Mouse (Mus musculus) stomach, embryonic 15.5 days (tissue): Measurements from ENCODE around the gene Slc15a5. TPM values are rescaled to one million over a fixed set of nuclear protein-coding genes. Genes with fewer than 3 reads are reported as not detected.

Experiments
- ATAC-seq: fragments of 200-750 bp; cut with Nextera tagmentation; 2 replicates; pipeline ENCODE4 v1.8.0; 2017; ENCODE audit warnings: low read depth, moderate number of reproducible peaks, moderate TSS enrichment; ENCODE audit not compliant: insufficient read depth, low FRiP score
- H3K27ac ChIP-seq: fragments of 300-500 bp; sonication (generic); 2 replicates; pipeline ENCODE4 v1.5.1; 2015; ENCODE audit warnings: mild to moderate bottlenecking, inconsistent platforms
- H3K27me3 ChIP-seq: fragments of 300-500 bp; sonication (generic); replicated peaks from 2 replicates; pipeline ENCODE4 v1.6.1; 2015; ENCODE audit warnings: inconsistent platforms
- H3K36me3 ChIP-seq: fragments of 300-500 bp; sonication (generic); 2 replicates; pipeline ENCODE4 v1.6.1; 2015; ENCODE audit warnings: inconsistent platforms
- H3K4me1 ChIP-seq: fragments of 300-500 bp; sonication (generic); 2 replicates; pipeline ENCODE4 v1.6.1; 2015; ENCODE audit warnings: inconsistent platforms
- H3K4me2 ChIP-seq: fragments of 300-500 bp; sonication (generic); 2 replicates; pipeline ENCODE4 v1.6.1; 2015; ENCODE audit warnings: mild to moderate bottlenecking, inconsistent platforms
- H3K4me3 ChIP-seq: fragments of 300-500 bp; sonication (generic); replicated peaks from 2 replicates; pipeline ENCODE4 v1.5.1; 2015; ENCODE audit warnings: inconsistent platforms
- H3K9ac ChIP-seq: fragments of 300-500 bp; sonication (generic); 2 replicates; pipeline ENCODE4 v1.6.1; 2015; ENCODE audit warnings: inconsistent platforms
- H3K9me3 ChIP-seq: fragments of 300-500 bp; sonication (generic); 2 replicates; pipeline ENCODE4 v1.6.1; 2016; ENCODE audit warnings: inconsistent platforms
- WGBS: fragments of 180-500 bp; shearing (Covaris S2); methylation state at CpG from one replicate; pipeline ENCODE4 v1.1.7; 2015; 5-methylcytosine and 5-hydroxymethylcytosine counted together
- polyA plus RNA-seq: library from polyadenylated mRNA; unstranded; fragments of >200 nt; fragmentation: Nextera tagmentation; extraction: Ambion mirVana; gene quantifications from 2 replicates; pipeline ENCODE4 v1.2.1, GENCODE M21; 2015

Gene Slc15a5
- polyA plus RNA-seq, 1 experiment from 2014 or later = not detected

GRCm38 (mm10) chr6:137982195-137982737 is 97.5 kb downstream of the Slc15a5 start:
- Histone ChIP-seq H3K9me3 (no peaks in the 10 kb centered on the region), H3K4me2 (no peak overlapping the region), H3K36me3 (no peaks in the 10 kb centered on the region), H3K4me1 (no peaks in the 10 kb centered on the region), H3K27me3 (no peaks in the 10 kb centered on the region), H3K9ac (no peak overlapping the region), H3K4me3 (no peak overlapping the region), H3K27ac (no peak overlapping the region)
- no peak for ATAC-seq
- WGBS = 61% methylated on average over 19 of the region's 19 CpGs

GRCm38 (mm10) chr6:137980905-137981696 is 98.6 kb downstream of the Slc15a5 start:
- Histone ChIP-seq H3K36me3 (no peaks in the 10 kb centered on the region), H3K27ac (no peak overlapping the region), H3K27me3 (no peaks in the 10 kb centered on the region), H3K9me3 (no peaks in the 10 kb centered on the region), H3K9ac (no peak overlapping the region), H3K4me2 (no peak overlapping the region), H3K4me1 (no peaks in the 10 kb centered on the region), H3K4me3 (no peak overlapping the region)
- WGBS = 74% methylated on average over 10 of the region's 10 CpGs
- ATAC-seq = no peak

GRCm38 (mm10) chr6:137980413-137980812 is 99.3 kb downstream of the Slc15a5 start:
- no peak for ATAC-seq
- Histone ChIP-seq H3K4me2 (no peak overlapping the region), H3K9ac (no peak overlapping the region), H3K4me1 (no peaks in the 10 kb centered on the region), H3K36me3 (no peaks in the 10 kb centered on the region), H3K4me3 (no peak overlapping the region), H3K9me3 (no peaks in the 10 kb centered on the region), H3K27me3 (no peaks in the 10 kb centered on the region), H3K27ac (no peak overlapping the region)
- 73% methylated on average over 8 of the region's 8 CpGs for WGBS

- no peak overlapping the region for H3K27ac ChIP-seq
- no peaks in the 10 kb centered on the region for H3K27me3 ChIP-seq
- WGBS = 71% methylated on average over 12 of the region's 12 CpGs
- no peaks in the 10 kb centered on the region for H3K9me3 ChIP-seq
- no peak overlapping the region for H3K4me3 ChIP-seq
- no peak overlapping the region for H3K9ac ChIP-seq
- no peaks in the 10 kb centered on the region for H3K36me3 ChIP-seq
- no peaks in the 10 kb centered on the region for H3K4me1 ChIP-seq
- no peak overlapping the region for H3K4me2 ChIP-seq
- no peak for ATAC-seq
Observed at GRCm38 (mm10) chr6:137979802-137980201, 99.9 kb downstream of the Slc15a5 start.

- 88% methylated on average over 3 of the region's 3 CpGs for WGBS
- Histone ChIP-seq H3K4me1 (no peaks in the 10 kb centered on the region), H3K27me3 (no peaks in the 10 kb centered on the region), H3K36me3 (no peaks in the 10 kb centered on the region), H3K9me3 (no peaks in the 10 kb centered on the region), H3K4me3 (no peak overlapping the region), H3K27ac (no peak overlapping the region), H3K4me2 (no peak overlapping the region), H3K9ac (no peak overlapping the region)
- ATAC-seq = no peak
Observed at GRCm38 (mm10) chr6:137976021-137976420, 103.7 kb downstream of the Slc15a5 start.

GRCm38 (mm10) chr6:137963703-137964102 is 116.0 kb downstream of the Slc15a5 start:
- Histone ChIP-seq H3K9ac (no peak overlapping the region), H3K36me3 (no peaks in the 10 kb centered on the region), H3K4me2 (no peak overlapping the region), H3K4me3 (no peak overlapping the region), H3K4me1 (no peaks in the 10 kb centered on the region), H3K27me3 (no peaks in the 10 kb centered on the region), H3K9me3 (no peaks in the 10 kb centered on the region), H3K27ac (no peak overlapping the region)
- 62% methylated on average over 7 of the region's 7 CpGs for WGBS
- ATAC-seq = no peak

- no peak overlapping the region for H3K9ac ChIP-seq
- WGBS = 60% methylated on average over 4 of the region's 4 CpGs
Observed at GRCm38 (mm10) chr6:137962836-137963235, 116.9 kb downstream of the Slc15a5 start.

GRCm38 (mm10) chr6:137960023-137960778 is 119.5 kb downstream of the Slc15a5 start:
- Histone ChIP-seq H3K9me3 (no peaks in the 10 kb centered on the region), H3K36me3 (no peaks in the 10 kb centered on the region), H3K4me1 (no peaks in the 10 kb centered on the region), H3K27me3 (no peaks in the 10 kb centered on the region), H3K27ac (no peak overlapping the region), H3K4me3 (no peak overlapping the region), H3K4me2 (no peak overlapping the region), H3K9ac (no peak overlapping the region)
- ATAC-seq = no peak
- WGBS = 85% methylated on average over 4 of the region's 4 CpGs

More at GRCm38 (mm10) chr6:137962836-137963235, 116.9 kb downstream of the Slc15a5 start:
- ATAC-seq = no peak
- Histone ChIP-seq H3K4me2 (no peak overlapping the region), H3K9me3 (no peaks in the 10 kb centered on the region), H3K27ac (no peak overlapping the region), H3K4me1 (no peaks in the 10 kb centered on the region), H3K27me3 (no peaks in the 10 kb centered on the region), H3K4me3 (no peak overlapping the region), H3K36me3 (no peaks in the 10 kb centered on the region)

- H3K4me3 ChIP-seq = no peak overlapping the region
- no peak overlapping the region for H3K4me2 ChIP-seq
- H3K27me3 ChIP-seq = no peaks in the 10 kb centered on the region
- WGBS = 77% methylated on average over 6 of the region's 6 CpGs
- H3K9ac ChIP-seq = no peak overlapping the region
- no peaks in the 10 kb centered on the region for H3K36me3 ChIP-seq
- no peaks in the 10 kb centered on the region for H3K9me3 ChIP-seq
- no peak for ATAC-seq
- no peaks in the 10 kb centered on the region for H3K4me1 ChIP-seq
- no peak overlapping the region for H3K27ac ChIP-seq
Observed at GRCm38 (mm10) chr6:137957630-137958029, 122.1 kb downstream of the Slc15a5 start.

GRCm38 (mm10) chr6:137956783-137957429 is 122.8 kb downstream of the Slc15a5 start:
- no peaks in the 10 kb centered on the region for H3K9me3 ChIP-seq
- no peaks in the 10 kb centered on the region for H3K27me3 ChIP-seq
- H3K9ac ChIP-seq = no peak overlapping the region
- H3K36me3 ChIP-seq = no peaks in the 10 kb centered on the region
- H3K4me2 ChIP-seq = no peak overlapping the region
- ATAC-seq = no peak
- no peaks in the 10 kb centered on the region for H3K4me1 ChIP-seq
- H3K4me3 ChIP-seq = no peak overlapping the region
- H3K27ac ChIP-seq = no peak overlapping the region
- 67% methylated on average over 11 of the region's 17 CpGs for WGBS

- Histone ChIP-seq H3K27ac (no peak overlapping the region), H3K4me1 (no peaks in the 10 kb centered on the region), H3K36me3 (no peaks in the 10 kb centered on the region), H3K9ac (no peak overlapping the region), H3K4me3 (no peak overlapping the region), H3K27me3 (no peaks in the 10 kb centered on the region), H3K4me2 (no peak overlapping the region), H3K9me3 (no peaks in the 10 kb centered on the region)
- no peak for ATAC-seq
- WGBS = 71% methylated on average over 10 of the region's 10 CpGs
Observed at GRCm38 (mm10) chr6:137946520-137946919, 133.2 kb downstream of the Slc15a5 start.
